Mouse (Mus musculus): Measurements from ENCODE around the gene Ms4a6c.
"Not testable (repeated sequence)": the region's sequence is repeated elsewhere in the genome, so short reads cannot be mapped to it uniquely, and the experiment has no call there.

The Ms4a6c gene

GRCm38 (mm10) chr19:11469215-11469614 lies at the start of gene Ms4a6c:
Gene Ms4a6c, plus strand, starts transcription at chr19:11469366.
- DNase-seq = not testable (repeated sequence)

- DNase-seq = not testable (repeated sequence)
Measured at GRCm38 (mm10) chr19:11431209-11431608, 38.0 kb upstream of the Ms4a6c start.

- DNase-seq = no peak
Measured at GRCm38 (mm10) chr19:11435058-11435834, 33.9 kb upstream of the Ms4a6c start.

- DNase-seq = no peak
Measured at GRCm38 (mm10) chr19:11443338-11443737, 25.8 kb upstream of the Ms4a6c start, which contains the start of gene Ms4a4b. Gene Ms4a4b, plus strand, starts transcription at chr19:11443553.

- DNase-seq = no peak
Measured at GRCm38 (mm10) chr19:11443964-11444363, 25.2 kb upstream of the Ms4a6c start.

GRCm38 (mm10) chr19:11447238-11447637 lies 21.9 kb upstream of the Ms4a6c start:
- no peak for DNase-seq

GRCm38 (mm10) chr19:11459041-11459440 lies 10.1 kb upstream of the Ms4a6c start:
- not testable (repeated sequence) for DNase-seq

- DNase-seq = not testable (repeated sequence)
Measured at GRCm38 (mm10) chr19:11464795-11465194, 4.4 kb upstream of the Ms4a6c start.

GRCm38 (mm10) chr19:11466471-11466870 lies 2.7 kb upstream of the Ms4a6c start:
- no peak for DNase-seq

- DNase-seq = not testable (repeated sequence)
Measured at GRCm38 (mm10) chr19:11468361-11468760, 805 bp upstream of the Ms4a6c start.

- no peak for DNase-seq
Measured at GRCm38 (mm10) chr19:11479714-11480113, 10.5 kb downstream of the Ms4a6c start.

GRCm38 (mm10) chr19:11482684-11483083 lies 13.5 kb downstream of the Ms4a6c start:
- DNase-seq = no peak

- no peak for DNase-seq
Measured at GRCm38 (mm10) chr19:11483941-11484340, 14.8 kb downstream of the Ms4a6c start.

- no peak for DNase-seq
Measured at GRCm38 (mm10) chr19:11484388-11484787, 15.2 kb downstream of the Ms4a6c start.

GRCm38 (mm10) chr19:11485266-11485665 lies 16.1 kb downstream of the Ms4a6c start:
- no peak for DNase-seq

- DNase-seq = no peak
Measured at GRCm38 (mm10) chr19:11485746-11486145, 16.6 kb downstream of the Ms4a6c start, which contains the start of gene Gm8369. Gene Gm8369, plus strand, starts transcription at chr19:11485938.

- no peak for DNase-seq
Measured at GRCm38 (mm10) chr19:11486599-11486998, 17.4 kb downstream of the Ms4a6c start.

GRCm38 (mm10) chr19:11491406-11492189 lies 22.4 kb downstream of the Ms4a6c start:
- DNase-seq = no peak

GRCm38 (mm10) chr19:11492671-11493070 lies 23.5 kb downstream of the Ms4a6c start:
- DNase-seq = no peak

GRCm38 (mm10) chr19:11494519-11494918 lies 25.4 kb downstream of the Ms4a6c start:
- no peak for DNase-seq

- DNase-seq = no peak
Measured at GRCm38 (mm10) chr19:11496361-11496760, 27.2 kb downstream of the Ms4a6c start.

GRCm38 (mm10) chr19:11497300-11497699 lies 28.1 kb downstream of the Ms4a6c start:
- not testable (repeated sequence) for DNase-seq

GRCm38 (mm10) chr19:11500796-11501195 lies 31.6 kb downstream of the Ms4a6c start:
- no peak for DNase-seq

GRCm38 (mm10) chr19:11501326-11501725 lies 32.2 kb downstream of the Ms4a6c start:
- no peak for DNase-seq

Data from cerebellum, postnatal 36 days (tissue).